Mouse (Mus musculus) T-cell, adult 2 months (primary cell): ENCODE results near the gene Agap1.

ENCODE experiments used
- DNase-seq: peaks from one replicate; pipeline ENCODE4 v3.0.0; 2022; ENCODE audit warnings: low spot score

Agap1 gene

DNA sequence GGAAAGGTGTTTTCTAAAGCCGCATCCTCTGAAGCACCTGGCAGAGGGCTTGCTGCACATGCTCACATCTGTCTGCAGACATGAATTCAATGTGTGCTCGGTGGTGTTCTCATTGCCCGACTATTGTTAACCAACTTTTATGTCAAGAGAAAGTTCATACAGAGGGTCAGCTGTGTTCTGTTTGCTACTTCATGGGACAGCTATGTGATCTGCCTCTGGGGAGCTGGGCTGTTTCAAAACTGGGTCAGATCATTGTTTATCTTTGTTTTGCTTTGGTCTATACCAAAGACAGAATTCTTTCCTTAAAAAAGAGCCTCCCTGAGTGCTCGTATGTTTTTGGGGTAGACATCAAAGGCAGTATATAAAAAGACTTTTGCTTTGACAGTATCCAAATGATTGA, 89.5 kb downstream of the Agap1 start:
- no peak for DNase-seq

DNA sequence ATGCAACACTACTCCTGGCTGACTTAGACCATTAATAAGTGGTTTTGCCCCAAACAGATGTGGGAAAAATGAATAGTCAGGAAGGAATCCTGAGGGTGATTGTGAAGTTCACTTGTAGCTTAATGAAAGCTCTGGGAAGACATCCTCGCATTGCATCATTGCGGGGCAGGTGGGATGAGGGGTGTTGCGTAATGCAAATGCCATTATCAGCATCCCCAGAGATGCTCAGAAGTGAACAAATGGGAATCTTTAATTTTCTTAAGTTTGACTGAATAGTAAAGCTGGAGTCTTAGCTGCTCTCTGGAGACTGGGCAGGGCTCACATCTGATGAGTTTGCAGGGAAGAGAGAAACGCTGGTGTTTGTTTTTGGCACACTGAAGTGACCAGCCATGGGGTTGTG, 90.5 kb downstream of the Agap1 start:
- DNase-seq = no peak

DNA sequence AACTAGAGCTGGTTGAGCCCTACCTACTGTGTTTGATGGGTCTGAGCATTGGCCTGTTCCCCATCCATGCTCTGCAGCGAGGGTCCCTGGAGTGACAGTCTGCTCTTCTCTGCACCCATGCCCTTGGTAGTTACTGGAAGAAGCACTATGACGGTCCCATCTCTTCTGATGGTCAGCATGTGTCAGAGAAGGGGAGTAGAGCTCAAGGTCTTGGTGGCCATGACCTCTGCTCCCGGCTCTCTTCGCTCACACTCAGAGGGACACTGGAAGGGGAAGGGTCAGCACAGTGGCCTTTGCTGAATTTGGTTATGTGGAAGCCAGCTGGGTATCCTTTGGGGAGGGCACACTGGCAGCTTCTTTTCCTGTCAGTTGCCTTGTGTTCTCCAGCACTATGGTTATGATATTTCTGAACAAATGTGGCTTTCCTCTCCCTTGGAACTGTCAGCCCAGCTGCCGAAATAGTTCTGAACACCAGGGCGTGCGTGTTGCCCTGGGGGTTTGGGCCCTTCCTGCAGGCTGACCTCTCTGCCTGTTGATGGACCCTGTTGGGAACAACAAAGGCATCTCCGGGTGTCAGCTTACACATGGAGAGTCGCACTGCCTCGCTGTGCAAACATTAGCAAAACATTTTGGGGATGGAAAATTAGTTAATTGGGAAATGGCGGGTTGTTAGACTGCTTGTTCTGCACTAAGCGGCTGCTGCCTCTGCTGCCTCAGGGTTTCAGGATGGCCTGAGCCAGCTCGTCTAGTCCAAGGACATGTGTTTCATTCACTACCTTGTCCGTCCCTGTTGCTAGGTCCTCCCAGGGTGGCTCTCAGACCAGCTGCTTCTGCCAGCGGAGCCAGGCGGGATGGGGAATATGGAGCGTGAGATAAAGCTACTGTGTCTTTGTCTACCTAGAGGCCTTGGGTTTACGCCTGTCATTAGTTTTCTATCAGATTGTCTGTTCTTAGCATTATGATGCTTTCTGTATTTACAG, 93.2 kb downstream of the Agap1 start:
- no peak for DNase-seq

DNA sequence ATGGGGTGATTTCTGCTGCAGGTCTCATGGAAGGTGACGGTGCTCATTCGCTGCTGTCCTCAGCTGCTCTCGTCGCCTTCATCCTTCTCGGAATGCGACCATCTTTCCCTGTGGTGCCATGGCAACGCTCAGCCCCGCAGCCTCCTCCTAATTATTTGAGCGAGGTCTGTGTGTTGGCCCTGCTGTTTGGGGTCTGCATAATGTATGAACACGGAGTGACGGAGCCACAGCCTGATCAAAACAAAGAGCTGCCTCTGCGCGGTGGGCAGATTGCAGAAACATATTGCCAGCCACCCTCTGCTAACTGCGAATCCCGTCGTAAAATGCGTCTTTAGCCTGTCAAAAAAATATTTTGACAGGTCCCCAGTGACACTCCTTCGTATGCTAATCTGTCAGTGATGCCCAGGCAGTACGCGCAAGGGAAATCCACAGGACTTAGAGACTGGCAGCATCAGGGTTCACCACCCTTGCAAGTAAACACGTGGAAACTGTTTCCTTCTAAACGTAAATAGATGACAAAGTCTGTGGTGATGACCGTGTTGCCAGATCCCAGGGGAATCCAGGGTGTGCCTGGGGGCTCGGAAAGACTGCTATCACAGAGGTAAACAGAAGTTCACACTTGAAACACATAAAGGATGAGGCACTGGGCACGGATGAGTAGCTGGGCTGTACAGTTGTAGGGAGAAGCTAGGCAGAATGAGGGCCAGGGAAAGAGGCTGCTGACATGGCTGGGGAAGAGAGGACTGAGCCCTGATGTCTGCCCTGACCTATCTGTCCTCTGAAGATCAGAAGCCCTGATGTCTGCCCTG, 95.7 kb downstream of the Agap1 start:
- no peak for DNase-seq

DNA sequence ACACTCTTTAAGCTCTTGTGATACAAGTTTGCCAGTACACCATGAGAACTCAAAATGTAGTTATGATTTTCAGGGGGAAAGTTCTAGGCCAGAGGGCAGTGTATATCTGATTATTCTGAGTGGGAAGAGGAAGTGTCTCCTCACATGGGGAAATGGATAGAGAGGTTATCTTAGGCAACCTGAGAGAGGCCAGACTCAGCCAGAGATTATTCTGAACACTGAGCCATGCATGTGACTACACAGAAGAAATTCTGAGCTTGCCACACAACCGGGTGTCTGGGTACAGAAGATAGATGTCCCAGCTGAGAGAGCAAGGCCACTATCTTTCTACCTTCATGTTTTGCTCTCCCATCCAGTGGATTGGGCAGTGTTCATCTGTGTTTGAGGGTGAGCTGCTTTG, 97.9 kb downstream of the Agap1 start:
- no peak for DNase-seq

DNA sequence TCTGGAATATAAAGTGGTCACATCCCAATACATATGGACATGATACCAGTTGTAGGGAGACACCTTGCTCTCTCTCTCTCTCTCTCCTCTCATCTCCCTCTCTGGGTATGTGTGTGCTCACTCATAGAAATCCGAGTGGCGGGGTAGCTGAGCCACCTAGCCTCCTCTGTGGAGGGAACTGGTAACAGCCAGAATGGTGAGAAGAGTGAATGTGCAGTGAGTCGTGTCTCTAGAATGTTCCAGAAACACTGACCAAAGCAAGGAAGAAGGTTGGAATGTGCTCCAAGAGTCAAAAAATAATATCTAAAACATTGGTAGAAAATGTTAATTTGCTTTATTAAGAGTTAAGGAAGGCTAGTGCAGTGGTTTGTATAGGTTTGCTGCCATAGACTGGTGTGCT, 99.2 kb downstream of the Agap1 start:
- DNase-seq = no peak

DNA sequence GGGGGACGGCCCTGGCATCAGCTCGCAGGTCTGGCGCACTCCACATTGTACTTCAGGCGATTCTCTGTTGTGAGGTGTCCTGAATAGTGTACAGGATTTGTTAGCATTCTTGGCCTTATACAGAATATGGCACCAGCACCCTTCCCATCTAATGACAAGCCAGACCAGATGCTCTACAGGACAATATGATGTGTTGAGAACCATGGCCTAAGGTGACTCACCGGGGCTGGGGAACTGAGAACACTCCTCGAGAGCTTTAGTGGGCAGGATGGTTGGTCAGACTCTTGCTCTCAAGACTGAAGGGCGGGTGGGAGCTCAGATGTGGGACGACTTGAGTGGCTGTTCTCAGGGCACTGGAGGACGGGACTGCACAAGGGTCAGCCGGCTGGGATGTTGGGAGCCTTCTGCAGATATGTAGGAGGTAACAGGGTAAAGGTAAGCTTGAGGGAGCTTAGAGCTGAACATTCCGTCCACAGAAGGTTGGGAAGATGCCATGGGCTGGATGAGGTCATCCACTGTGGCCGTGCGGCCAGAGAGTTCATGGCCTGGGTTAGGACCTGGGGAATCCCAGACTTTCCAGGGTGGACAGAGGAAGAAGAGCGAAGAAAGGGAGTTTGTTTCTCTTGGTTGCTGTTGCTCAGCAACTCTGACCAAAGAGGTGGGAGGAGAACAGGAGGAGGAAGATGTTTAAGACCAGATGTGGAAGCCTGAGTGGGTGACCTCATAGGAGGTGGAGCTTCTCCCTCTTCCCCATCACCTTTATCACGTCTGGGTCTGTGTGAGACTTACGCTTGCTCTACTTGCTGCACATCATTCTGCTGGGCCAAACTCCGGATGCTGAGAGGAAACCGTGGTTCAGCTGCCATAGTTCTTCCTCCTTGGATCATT, 100.6 kb downstream of the Agap1 start:
- no peak for DNase-seq

DNA sequence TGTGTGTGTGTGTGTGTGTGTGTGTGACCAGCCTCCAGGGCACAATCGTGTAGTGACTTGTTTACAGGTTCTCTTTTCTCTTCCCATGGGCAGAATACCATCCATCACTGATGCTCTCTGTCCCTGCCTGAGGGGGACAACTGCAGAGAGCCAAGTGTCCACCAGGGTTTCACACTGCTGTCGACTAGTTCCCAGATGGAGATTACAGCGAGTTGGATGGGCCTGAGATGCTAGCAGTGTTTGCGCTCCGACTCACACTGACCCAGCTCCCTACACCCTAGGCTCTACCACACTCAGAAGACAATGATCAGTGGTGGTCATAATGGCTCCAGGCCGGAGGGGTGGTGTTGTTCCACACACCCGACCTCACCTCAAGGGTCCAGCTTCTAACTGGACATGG, 101.4 kb downstream of the Agap1 start:
- no peak for DNase-seq

DNA sequence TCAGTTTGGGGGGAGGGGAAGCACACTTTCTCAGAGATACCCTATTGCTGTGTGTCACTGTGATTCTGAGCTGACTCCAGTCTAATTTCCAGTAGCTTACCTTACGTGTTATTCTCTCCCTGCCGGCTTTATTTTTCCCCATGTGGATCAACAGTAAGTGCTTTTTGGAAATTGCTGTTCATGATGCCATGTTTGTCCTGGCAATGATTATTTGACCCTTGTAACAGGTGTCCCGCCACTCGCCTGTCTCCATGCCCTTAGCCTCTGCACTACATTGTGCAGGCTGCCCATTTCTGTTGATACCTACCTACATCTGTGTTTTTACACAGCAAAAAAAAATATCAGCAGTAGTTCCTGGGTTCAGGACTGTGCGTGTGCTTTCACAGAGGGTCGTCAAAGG, 102.8 kb downstream of the Agap1 start:
- DNase-seq = no peak

DNA sequence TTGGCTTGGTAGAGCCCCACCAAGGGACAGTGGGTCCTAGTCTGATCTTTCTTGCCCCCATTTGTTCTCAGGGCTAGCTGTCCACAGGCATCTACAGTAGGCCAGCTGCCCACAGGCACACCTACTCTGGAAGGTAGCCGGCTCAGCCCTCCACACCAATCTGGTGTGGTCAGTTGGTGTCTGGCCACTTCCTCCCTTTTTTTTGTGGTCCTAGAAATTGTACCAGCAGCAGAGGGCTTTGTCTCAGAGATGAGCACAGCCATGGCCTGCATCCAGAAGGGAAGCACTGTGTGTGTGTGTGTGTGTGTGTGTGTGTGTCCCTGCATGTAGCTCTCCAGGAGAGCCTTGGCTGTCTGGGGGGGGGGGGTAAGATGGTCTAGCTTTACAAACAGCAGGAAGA, 103.5 kb downstream of the Agap1 start:
- DNase-seq = no peak

DNA sequence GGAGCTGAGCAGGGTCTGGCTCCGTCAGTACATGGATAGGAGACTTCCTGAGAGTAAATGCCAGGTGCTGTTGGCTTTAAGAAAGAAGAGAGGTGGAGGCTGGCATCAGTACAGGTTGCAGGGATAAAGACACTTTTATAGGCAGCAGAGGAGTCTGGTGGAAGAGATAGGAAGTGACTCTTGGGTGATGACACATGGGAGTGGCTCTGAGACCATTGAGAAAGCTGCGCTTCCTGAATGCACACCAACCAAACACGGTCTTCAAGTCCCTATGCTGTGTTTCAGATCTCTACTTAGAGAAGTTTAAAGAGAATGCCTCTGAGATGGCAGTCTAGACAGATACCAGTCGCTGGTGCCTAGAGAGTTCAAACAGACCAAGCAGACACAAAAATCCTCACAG, 108.8 kb downstream of the Agap1 start:
- no peak for DNase-seq

DNA sequence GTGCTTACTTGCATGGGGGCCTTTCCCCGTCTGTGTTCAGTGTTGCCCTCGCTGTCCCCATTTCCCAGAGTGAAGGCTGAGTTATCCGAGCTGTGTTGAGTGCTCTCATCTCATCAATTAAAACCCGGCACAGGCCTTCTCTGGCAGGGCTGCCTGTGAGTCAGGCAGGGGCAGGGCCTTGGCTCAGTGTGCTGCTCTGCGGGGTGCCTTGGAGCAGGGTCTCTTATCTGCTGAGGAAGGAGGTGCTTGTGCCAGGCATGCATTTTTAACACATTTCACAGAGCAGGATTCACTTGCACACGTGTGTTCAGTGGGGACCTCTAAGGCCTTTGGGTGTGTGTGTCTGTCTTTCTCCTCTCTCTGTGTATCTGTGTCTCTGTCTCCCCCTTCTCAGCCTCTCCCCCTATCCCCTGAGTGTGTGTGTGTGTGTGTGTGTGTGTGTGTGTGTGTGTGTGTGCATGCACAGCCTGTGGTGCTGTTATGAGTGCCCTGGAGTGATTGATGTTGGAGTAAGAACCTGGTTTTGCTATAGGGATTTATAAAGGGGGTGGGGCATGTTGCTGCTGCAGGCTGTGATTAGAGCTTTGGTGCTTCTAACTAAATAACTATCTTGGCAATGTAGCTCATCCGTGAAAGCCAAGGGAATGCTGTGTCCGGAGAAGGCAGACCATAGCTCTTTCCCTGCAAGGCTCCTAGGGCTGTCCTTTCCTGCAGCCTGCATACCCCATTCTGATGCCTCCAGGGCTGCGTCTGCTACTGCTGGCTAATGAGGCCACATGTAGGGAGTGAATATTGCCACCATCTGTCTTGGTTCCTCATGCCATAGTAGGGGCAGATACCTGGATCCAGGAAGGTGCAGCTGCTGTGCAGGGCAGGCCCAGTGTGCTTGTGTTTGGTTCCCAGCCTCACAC, 112.2 kb downstream of the Agap1 start:
- no peak for DNase-seq

DNA sequence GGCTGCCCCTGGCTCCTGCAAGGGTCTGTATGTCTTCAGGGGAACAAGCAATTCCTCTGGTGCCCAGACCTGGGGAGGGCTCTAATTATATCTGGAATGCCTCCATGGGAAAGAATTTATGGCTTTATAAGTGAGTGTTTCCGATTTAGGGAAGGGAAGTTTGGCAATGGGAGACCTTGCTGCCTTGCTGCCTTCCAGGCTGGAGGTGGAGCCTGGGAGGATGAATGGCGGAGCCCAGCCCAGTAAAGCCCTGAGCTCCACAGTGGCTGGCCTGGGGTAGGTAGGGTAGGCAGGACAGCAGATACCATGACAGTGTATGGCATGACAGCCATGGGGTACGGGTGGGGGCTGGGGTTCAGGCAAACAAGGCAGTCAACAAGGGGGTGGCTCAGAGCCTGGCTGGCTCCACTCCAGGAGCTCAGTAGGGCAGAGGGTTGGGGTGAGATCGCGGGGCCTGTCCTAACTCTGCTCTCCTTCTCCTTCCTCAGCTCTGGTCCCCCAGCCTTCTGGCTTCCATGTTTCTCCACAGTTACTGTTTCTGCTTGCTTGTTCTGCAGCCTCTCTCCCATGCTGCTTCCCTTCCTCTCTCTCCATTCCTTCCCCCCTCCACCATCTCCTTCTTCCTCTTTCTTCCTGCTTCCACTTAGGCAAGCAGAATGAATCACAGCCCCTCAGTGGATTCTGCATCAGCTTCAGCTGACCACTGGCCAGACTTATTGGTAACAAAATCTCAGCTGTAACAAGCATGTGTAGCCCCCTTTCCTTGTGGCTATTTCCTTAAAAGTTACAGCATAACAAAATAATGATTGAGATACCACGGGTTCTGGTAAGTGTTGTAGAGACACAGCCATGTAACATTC, 114.2 kb downstream of the Agap1 start:
- DNase-seq = no peak

DNA sequence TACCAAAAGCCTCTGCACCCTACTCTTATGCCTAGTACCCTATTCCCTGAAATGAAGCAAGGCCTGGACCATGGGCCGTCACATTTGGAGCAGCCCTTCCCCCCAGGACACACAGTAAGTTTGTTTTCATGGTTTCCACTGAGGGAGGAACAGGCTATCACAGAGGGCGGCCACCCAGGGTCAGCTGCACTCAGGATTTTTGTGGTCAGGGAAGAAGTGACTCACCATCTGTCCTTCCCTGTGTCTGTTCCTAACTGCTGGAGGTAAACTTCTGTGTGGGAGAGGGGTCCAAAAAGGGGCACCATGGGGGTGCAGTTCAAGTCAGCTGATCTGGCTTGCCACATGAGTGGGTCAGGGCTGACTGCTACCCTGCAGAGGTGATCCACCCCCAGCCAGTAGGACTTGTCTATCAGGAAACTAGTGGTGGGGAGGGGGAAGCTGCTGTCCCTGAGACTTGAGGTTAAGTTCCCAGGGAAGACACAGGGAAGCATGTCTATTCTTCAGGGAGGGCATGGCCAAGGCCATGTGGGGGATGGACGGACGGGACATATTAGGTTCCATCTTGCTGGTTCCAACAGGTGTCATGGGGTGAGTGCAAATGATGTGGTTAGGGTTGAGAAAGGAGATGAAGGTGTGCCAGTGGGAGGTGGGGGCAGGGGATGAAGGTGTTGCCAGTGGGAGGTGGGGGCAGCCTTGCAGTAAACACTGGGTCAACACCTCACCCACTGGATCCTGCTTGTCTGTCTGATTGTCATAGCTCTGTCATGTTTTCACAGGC, 116.1 kb downstream of the Agap1 start:
- DNase-seq = no peak

DNA sequence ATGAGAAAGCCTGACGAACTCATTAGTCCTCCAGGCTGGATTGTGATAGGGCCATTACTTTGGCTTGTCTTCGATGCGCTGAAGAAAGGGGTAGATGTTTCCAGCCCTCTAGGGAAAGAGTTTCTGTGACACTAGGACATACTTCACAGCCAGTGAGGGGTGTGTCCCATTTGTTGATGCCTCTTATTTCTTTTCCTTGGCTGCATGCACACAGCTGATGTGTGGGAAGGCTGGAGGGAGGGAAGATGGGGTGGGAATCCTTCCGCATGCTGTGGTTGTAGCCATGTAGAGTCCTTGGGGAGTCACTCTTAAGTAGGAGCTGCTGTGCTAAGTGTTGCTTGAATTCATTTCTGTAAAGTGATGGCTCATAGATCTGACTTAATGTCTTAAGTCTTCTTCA, 118.9 kb downstream of the Agap1 start:
- no peak for DNase-seq

DNA sequence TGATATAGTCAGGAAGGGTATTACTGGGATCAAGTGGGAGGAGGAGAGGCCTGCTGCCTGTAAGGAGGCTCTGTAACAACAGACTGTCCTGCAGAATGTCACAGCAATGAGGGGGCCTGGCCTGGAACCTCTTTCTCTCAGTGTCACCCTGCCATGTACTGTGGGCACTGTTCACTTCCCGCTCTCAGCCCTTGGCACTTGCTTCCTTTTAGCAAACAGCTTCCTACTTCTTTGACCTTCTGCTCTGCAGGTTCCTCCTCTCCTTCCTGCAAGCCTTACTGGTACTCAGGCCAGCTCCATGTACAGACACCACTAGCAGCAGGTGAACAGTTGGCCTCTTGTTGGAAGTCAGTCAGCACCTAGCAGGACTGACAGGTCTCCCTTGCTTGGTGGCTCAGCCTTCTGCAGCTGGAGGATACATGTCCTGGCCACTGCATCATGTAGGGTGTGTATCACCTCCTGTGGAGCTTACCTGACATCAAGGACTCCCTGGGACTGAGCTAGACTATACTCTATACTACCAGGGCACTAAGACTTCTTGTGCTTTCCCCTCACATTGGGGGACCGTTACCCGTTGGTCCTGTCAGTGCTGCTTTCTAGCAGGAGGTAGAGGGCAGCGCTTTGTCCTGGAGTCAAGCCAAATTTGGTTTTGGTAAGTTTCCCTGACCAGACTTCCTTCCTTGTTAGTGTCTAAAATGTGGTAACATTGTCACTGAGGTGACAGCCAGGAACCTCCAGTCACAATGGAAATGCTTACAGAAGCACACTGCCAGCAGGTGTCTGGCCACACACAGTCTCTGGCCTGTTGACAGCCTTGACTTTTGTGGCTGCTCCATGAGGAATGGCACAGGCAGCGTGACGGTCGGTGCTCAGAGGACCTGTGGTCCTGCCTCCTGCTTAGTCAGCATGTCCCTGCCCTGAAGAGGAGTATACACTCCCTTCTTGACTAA, 120.6 kb downstream of the Agap1 start:
- no peak for DNase-seq

DNA sequence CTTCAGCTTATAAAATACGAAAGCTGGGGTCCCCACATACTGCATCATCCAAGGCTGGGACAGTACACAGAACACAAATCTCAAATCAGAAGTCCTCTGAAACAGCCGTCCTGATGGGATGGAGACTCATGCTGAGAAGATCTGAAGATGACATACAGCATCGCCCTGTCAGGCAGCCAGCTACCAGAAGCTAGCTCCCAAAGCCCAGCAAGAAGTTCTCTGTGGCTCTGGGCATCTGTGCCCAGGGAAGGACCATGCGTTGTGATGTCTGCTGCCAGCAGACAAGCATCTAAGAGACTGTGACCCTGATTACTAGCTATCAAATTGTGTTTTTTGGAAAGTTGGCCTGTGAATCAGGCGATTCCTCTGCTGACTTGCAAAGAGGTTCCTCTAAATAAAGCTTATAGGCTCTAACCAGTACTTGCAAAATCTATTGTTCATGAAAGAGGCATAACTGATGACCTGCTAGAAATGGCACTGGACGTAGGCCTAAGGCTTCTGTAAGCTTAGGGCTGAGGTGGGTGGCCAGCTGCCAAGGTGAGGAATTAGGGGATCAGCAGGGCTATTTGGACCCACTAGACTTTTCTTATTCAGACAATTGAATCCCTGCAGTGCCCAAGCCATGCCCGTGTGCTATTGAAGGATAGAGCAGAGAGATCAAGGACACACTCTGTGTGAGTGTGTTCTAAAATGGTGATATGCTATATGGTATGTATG, 121.7 kb downstream of the Agap1 start:
- DNase-seq = no peak

DNA sequence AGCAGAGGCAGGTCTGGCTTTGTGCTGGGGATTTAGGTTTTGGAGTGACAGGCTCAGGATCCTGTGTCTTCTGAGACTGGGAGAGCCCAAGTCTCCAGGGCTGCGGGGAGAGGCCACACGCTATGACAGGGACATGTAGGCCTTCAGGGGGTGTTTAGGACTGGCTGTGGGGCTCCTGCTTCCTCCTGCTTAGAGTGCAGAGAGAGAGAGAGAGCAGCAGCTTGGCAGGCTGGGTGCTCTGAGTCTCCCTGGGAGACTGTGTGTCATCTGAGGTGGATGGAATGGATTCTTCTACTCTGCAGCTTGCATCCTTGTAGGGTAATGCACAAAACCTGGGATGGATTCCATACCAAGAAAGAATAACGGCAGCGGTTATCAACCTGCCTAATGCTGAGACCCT, 122.4 kb downstream of the Agap1 start:
- DNase-seq = no peak
